Mouse (Mus musculus): ENCODE measurements around the gene Olfr667. TPM values are rescaled to one million over a fixed set of nuclear protein-coding genes. Genes with fewer than 3 reads are reported as not detected.
"Not testable (repeated sequence)": the region's sequence is repeated elsewhere in the genome, so short reads cannot be mapped to it uniquely, and the experiment has no call there.

The Olfr667 gene
- not detected for total RNA-seq (2021)

- DNase-seq (ENCODE audit: extremely low spot score in 1 of 2, low spot score in 2 of 2), result no peak
- intact Hi-C loops (cut with DNase I), result no loop called here
These were observed at the start of gene Olfr667 for GRCm38 (mm10) chr7:104921382-104921781. TSS of gene Olfr667 (minus strand) at chr7:104921482.

GRCm38 (mm10) chr7:104962520-104962919 is 41.2 kb upstream of the Olfr667 start, which contains the start of gene Olfr670:
TSS of gene Olfr670 (minus strand) at chr7:104962620.
- DNase-seq (ENCODE audit: extremely low spot score in 1 of 2, low spot score in 2 of 2), result no peak
- intact Hi-C loops (cut with DNase I), result no loop called here

GRCm38 (mm10) chr7:104950234-104950633 is 29.0 kb upstream of the Olfr667 start:
- intact Hi-C loops (cut with DNase I); DNase-seq (ENCODE audit: extremely low spot score in 1 of 2, low spot score in 2 of 2): not testable (repeated sequence)

- DNase-seq (ENCODE audit: extremely low spot score in 1 of 2, low spot score in 2 of 2), result no peak
- intact Hi-C loops (cut with DNase I), result no loop called here
These were observed 12.7 kb upstream of the Olfr667 start, which contains the start of gene Olfr669 for GRCm38 (mm10) chr7:104933940-104934339. TSS of gene Olfr669 (plus strand) at chr7:104934240.

- DNase-seq (ENCODE audit: extremely low spot score in 1 of 2, low spot score in 2 of 2), result no peak
- intact Hi-C loops (cut with DNase I), result no loop called here
These were observed 6.7 kb upstream of the Olfr667 start, which contains the start of gene Olfr668 for GRCm38 (mm10) chr7:104927957-104928356. TSS of gene Olfr668 (minus strand) at chr7:104928057.

GRCm38 (mm10) chr7:104895852-104896251 is 25.4 kb downstream of the Olfr667 start, which contains the start of gene Olfr666:
TSS of gene Olfr666 (minus strand) at chr7:104895952.
- DNase-seq (ENCODE audit: extremely low spot score in 1 of 2, low spot score in 2 of 2), result no peak
- intact Hi-C loops (cut with DNase I), result no loop called here

GRCm38 (mm10) chr7:104877731-104878130 is 43.6 kb downstream of the Olfr667 start, which contains the start of gene Olfr665:
TSS of gene Olfr665 (plus strand) at chr7:104878031.
- intact Hi-C loops (cut with DNase I), result no loop called here

More at GRCm38 (mm10) chr7:104877731-104878130, 43.6 kb downstream of the Olfr667 start, which contains the start of gene Olfr665:
- DNase-seq (ENCODE audit: extremely low spot score in 1 of 2, low spot score in 2 of 2), result no peak

Other genes starting within 250 kb of the Olfr667 start
- gene Olfr661, start 235.0 kb downstream of the Olfr667 start, total RNA-seq (2021), result not detected
- gene Usp17le, start 144.0 kb downstream of the Olfr667 start, total RNA-seq (2021), result not detected
- not detected for gene Usp17lb, start 78.9 kb downstream of the Olfr667 start, total RNA-seq (2021)
- not detected for gene Usp17la, start 64.5 kb downstream of the Olfr667 start, total RNA-seq (2021)
- gene Olfr665, start 43.5 kb downstream of the Olfr667 start, total RNA-seq (2021), result not detected
- not detected for gene Olfr666, start 25.5 kb downstream of the Olfr667 start, total RNA-seq (2021)
- not detected for gene Olfr668, start 6.6 kb upstream of the Olfr667 start, total RNA-seq (2021)
- not detected for gene Olfr669, start 12.8 kb upstream of the Olfr667 start, total RNA-seq (2021)
- gene Olfr670, start 41.1 kb upstream of the Olfr667 start, total RNA-seq (2021), result not detected
- not detected for gene Olfr671, start 57.6 kb upstream of the Olfr667 start, total RNA-seq (2021)
- not detected for gene Olfr672, start 80.5 kb upstream of the Olfr667 start, total RNA-seq (2021)
- gene Olfr675, start 107.0 kb upstream of the Olfr667 start, total RNA-seq (2021), result not detected
- gene Olfr676, start 111.2 kb upstream of the Olfr667 start, total RNA-seq (2021), result not detected
- gene Olfr677, start 129.9 kb upstream of the Olfr667 start, total RNA-seq (2021), result not detected
- not detected for gene Olfr678, start 143.0 kb upstream of the Olfr667 start, total RNA-seq (2021)
- gene Olfr679, start 159.7 kb upstream of the Olfr667 start, total RNA-seq (2021), result not detected
- gene Olfr680-ps1, start 171.3 kb upstream of the Olfr667 start, total RNA-seq (2021), result not detected
- not detected for gene Olfr681, start 195.4 kb upstream of the Olfr667 start, total RNA-seq (2021)
- not detected for gene Olfr683, start 225.5 kb upstream of the Olfr667 start, total RNA-seq (2021)
- gene Olfr684, start 242.2 kb upstream of the Olfr667 start, total RNA-seq (2021), result not detected